Mouse (Mus musculus): Measurements from ENCODE around the gene Nkain2. TPM values are rescaled to one million over a fixed set of nuclear protein-coding genes. Genes with fewer than 3 reads are reported as not detected.
"Not testable (repeated sequence)": the region's sequence is repeated elsewhere in the genome, so short reads cannot be mapped to it uniquely, and the experiment has no call there.

Gene Nkain2
- polyA plus RNA-seq, 1 experiment from 2014 or later, result 13.6 TPM

DNA sequence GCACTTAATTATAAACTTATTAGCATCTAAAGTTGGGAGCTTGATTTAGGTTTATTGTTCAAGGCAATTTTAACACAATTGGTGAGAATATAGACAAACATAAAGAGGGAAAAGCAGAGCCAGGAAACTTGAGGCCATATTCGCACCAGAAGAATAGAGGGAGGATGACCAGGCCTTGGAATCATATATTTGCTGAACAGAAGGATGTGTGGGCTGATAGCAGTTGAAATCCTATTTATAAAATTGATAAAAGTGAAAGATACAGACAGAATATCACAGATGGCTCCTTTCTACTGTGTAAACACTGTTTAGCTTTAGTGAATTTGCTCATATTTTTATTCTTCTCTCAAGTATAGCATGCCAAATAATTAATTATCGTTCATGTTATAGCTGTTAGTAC lies 958.3 kb downstream of the Nkain2 start:
- Histone ChIP-seq H3K27me3 (ENCODE audit: control insufficient read depth, insufficient read depth, low read length) (no peaks in the 10 kb centered on the region), H3K36me3 (ENCODE audit: control insufficient read depth, insufficient read depth, low read length) (no peaks in the 10 kb centered on the region), H3K4me2 (ENCODE audit: low read length) (no peak overlapping the region), H3K27ac (replicated peaks; ENCODE audit: low read depth, low read length) (no peak overlapping the region), H3K4me1 (ENCODE audit: control insufficient read depth, insufficient read depth, low read length) (no peaks in the 10 kb centered on the region), H3K4me3 (replicated peaks; ENCODE audit: low read depth, low read length) (no peak overlapping the region), H3K9ac (replicated peaks; ENCODE audit: low read length) (no peak overlapping the region), H3K9me3 (ENCODE audit: control insufficient read depth, low read length) (no peaks in the 10 kb centered on the region)
- WGBS, result 95% methylated on average over 2 of the region's 2 CpGs
- ATAC-seq (ENCODE audit: low FRiP score, low TSS enrichment) (no peak), DNase-seq (no peak)

DNA sequence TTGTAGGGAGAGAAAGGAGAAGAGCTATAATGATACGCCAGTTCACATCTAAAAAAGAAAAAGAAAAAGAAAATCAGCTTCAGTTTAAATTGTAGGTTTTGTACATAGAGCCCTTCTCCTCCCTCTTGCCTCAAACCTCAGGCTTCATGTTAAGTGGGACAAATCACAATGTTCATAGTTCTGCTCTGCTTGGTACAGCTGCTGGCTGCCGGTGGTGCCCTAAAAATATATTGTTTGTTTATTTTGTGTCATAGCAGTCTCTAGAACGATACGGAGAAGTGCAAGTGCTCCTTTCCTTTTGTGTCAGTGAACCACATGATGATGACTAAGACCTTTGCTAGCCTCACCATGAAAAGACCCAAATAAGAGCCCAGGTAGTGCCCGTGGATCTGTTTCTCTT lies 962.6 kb downstream of the Nkain2 start:
- 87% methylated on average over 5 of the region's 5 CpGs for WGBS
- no peak for DNase-seq
- no peaks in the 10 kb centered on the region for H3K9me3 ChIP-seq (ENCODE audit: control insufficient read depth, low read length)
- no peak overlapping the region for H3K4me3 ChIP-seq (replicated peaks; ENCODE audit: low read depth, low read length)
- no peak overlapping the region for H3K27ac ChIP-seq (replicated peaks; ENCODE audit: low read depth, low read length)
- H3K4me2 ChIP-seq (ENCODE audit: low read length), result no peak overlapping the region
- H3K4me1 ChIP-seq (ENCODE audit: control insufficient read depth, insufficient read depth, low read length), result no peaks in the 10 kb centered on the region
- no peaks in the 10 kb centered on the region for H3K27me3 ChIP-seq (ENCODE audit: control insufficient read depth, insufficient read depth, low read length)
- ATAC-seq (ENCODE audit: low FRiP score, low TSS enrichment), result no peak
- no peak overlapping the region for H3K9ac ChIP-seq (replicated peaks; ENCODE audit: low read length)
- H3K36me3 ChIP-seq (ENCODE audit: control insufficient read depth, insufficient read depth, low read length), result no peaks in the 10 kb centered on the region

DNA sequence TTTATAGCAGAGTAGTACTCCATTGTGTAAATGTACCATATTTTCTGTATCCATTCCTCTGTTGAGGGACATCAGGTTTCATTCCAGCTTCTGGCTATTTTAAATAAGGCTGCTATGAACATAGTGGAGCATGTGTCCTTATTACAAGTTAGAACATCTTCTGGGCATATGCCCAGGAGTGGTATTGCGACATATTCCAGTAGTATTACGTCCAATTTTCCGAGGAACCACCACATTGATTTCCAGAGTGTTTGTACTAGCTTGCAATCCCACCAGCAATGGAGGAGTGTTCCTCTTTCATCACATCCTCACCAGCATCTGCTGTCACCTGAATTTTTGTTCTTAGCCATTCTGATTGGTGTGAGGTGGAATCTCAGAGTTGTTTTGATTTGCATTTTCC lies 969.4 kb downstream of the Nkain2 start:
- not testable (repeated sequence) for ATAC-seq (ENCODE audit: low FRiP score, low TSS enrichment); H3K9ac ChIP-seq (replicated peaks; ENCODE audit: low read length); H3K27me3 ChIP-seq (ENCODE audit: control insufficient read depth, insufficient read depth, low read length); H3K4me3 ChIP-seq (replicated peaks; ENCODE audit: low read depth, low read length); DNase-seq; H3K4me2 ChIP-seq (ENCODE audit: low read length); H3K4me1 ChIP-seq (ENCODE audit: control insufficient read depth, insufficient read depth, low read length); H3K9me3 ChIP-seq (ENCODE audit: control insufficient read depth, low read length); H3K36me3 ChIP-seq (ENCODE audit: control insufficient read depth, insufficient read depth, low read length); H3K27ac ChIP-seq (replicated peaks; ENCODE audit: low read depth, low read length)
- 90% methylated on average over 3 of the region's 3 CpGs for WGBS

GRCm38 (mm10) chr10:31907488-31907887 lies 982.8 kb downstream of the Nkain2 start:
- H3K4me1 ChIP-seq (ENCODE audit: control insufficient read depth, insufficient read depth, low read length), result no peaks in the 10 kb centered on the region
- H3K9me3 ChIP-seq (ENCODE audit: control insufficient read depth, low read length), result no peaks in the 10 kb centered on the region
- DNase-seq, result peak; percentile 24
- H3K27me3 ChIP-seq (ENCODE audit: control insufficient read depth, insufficient read depth, low read length), result no peaks in the 10 kb centered on the region
- peak; percentile 64; the same call in 1 of the 2 replicates for ATAC-seq (ENCODE audit: low FRiP score, low TSS enrichment)
- 0 out of 2 replicates have a peak overlapping the region, but pooled peaks have one; percentile 10 for H3K27ac ChIP-seq (replicated peaks; ENCODE audit: low read depth, low read length)
- no peaks in the 10 kb centered on the region for H3K36me3 ChIP-seq (ENCODE audit: control insufficient read depth, insufficient read depth, low read length)
- WGBS, result 21% methylated on average over 3 of the region's 3 CpGs
- H3K4me3 ChIP-seq (replicated peaks; ENCODE audit: low read depth, low read length), result no peak overlapping the region
- no peak overlapping the region for H3K9ac ChIP-seq (replicated peaks; ENCODE audit: low read length)
- no peak overlapping the region for H3K4me2 ChIP-seq (ENCODE audit: low read length)

- Histone ChIP-seq H3K36me3 (ENCODE audit: control insufficient read depth, insufficient read depth, low read length) (no peaks in the 10 kb centered on the region), H3K27me3 (ENCODE audit: control insufficient read depth, insufficient read depth, low read length) (no peaks in the 10 kb centered on the region), H3K27ac (replicated peaks; ENCODE audit: low read depth, low read length) (no peak overlapping the region), H3K9me3 (ENCODE audit: control insufficient read depth, low read length) (no peaks in the 10 kb centered on the region), H3K9ac (replicated peaks; ENCODE audit: low read length) (no peak overlapping the region), H3K4me3 (replicated peaks; ENCODE audit: low read depth, low read length) (no peak overlapping the region), H3K4me2 (ENCODE audit: low read length) (no peak overlapping the region), H3K4me1 (ENCODE audit: control insufficient read depth, insufficient read depth, low read length) (no peaks in the 10 kb centered on the region)
- DNase-seq, result no peak
- ATAC-seq (ENCODE audit: low FRiP score, low TSS enrichment), result no peak
- WGBS, result 86% methylated on average over 2 of the region's 2 CpGs
Observed at GRCm38 (mm10) chr10:31899501-31899900, 990.8 kb downstream of the Nkain2 start.

- no peaks in the 10 kb centered on the region for H3K4me1 ChIP-seq (ENCODE audit: control insufficient read depth, insufficient read depth, low read length)
- H3K27me3 ChIP-seq (ENCODE audit: control insufficient read depth, insufficient read depth, low read length), result no peaks in the 10 kb centered on the region
- no peak overlapping the region for H3K4me2 ChIP-seq (ENCODE audit: low read length)
- H3K36me3 ChIP-seq (ENCODE audit: control insufficient read depth, insufficient read depth, low read length), result no peaks in the 10 kb centered on the region
- no peak overlapping the region for H3K4me3 ChIP-seq (replicated peaks; ENCODE audit: low read depth, low read length)
- H3K27ac ChIP-seq (replicated peaks; ENCODE audit: low read depth, low read length), result no peak overlapping the region
- H3K9ac ChIP-seq (replicated peaks; ENCODE audit: low read length), result no peak overlapping the region
- H3K9me3 ChIP-seq (ENCODE audit: control insufficient read depth, low read length), result no peaks in the 10 kb centered on the region
- DNase-seq (peak; percentile 7), ATAC-seq (ENCODE audit: low FRiP score, low TSS enrichment) (peak; percentile 66; the same call in 1 of the 2 replicates)
- WGBS, result 60% methylated on average over 4 of the region's 4 CpGs
Observed at GRCm38 (mm10) chr10:31873323-31873895, 1016.9 kb downstream of the Nkain2 start.

GRCm38 (mm10) chr10:31868275-31868674 lies 1022.0 kb downstream of the Nkain2 start:
- Histone ChIP-seq H3K4me3 (replicated peaks; ENCODE audit: low read depth, low read length) (no peak overlapping the region), H3K9ac (replicated peaks; ENCODE audit: low read length) (no peak overlapping the region), H3K4me1 (ENCODE audit: control insufficient read depth, insufficient read depth, low read length) (no peaks in the 10 kb centered on the region), H3K4me2 (ENCODE audit: low read length) (no peak overlapping the region), H3K9me3 (ENCODE audit: control insufficient read depth, low read length) (no peaks in the 10 kb centered on the region), H3K27me3 (ENCODE audit: control insufficient read depth, insufficient read depth, low read length) (no peaks in the 10 kb centered on the region), H3K27ac (replicated peaks; ENCODE audit: low read depth, low read length) (no peak overlapping the region), H3K36me3 (ENCODE audit: control insufficient read depth, insufficient read depth, low read length) (no peaks in the 10 kb centered on the region)
- 94% methylated on average over 1 of the region's 1 CpGs for WGBS
- ATAC-seq (ENCODE audit: low FRiP score, low TSS enrichment), result no peak
- DNase-seq, result no peak

DNA sequence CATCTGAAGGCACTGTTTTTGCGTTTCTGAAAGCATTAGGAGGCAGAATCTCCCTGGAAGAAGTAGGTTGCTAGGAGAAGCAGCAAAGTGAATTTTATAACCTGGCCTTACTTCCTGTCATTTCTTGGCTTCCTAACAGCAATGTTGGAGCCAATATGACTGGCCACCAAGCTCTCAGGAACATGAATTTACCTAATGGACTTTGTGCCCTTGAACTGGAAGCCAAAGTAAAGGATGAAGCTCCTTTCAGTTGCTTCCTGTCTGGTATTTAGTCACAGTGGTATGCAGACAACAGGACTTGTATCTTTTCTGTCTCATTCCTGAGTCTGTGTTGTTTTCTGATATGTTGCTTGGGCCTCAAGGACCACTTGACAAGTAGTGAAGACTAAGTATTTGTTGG lies 1063.2 kb downstream of the Nkain2 start:
- ATAC-seq (ENCODE audit: low FRiP score, low TSS enrichment), result no peak
- no peaks in the 10 kb centered on the region for H3K9me3 ChIP-seq (ENCODE audit: control insufficient read depth, low read length)
- no peak overlapping the region for H3K27ac ChIP-seq (replicated peaks; ENCODE audit: low read depth, low read length)

DNA sequence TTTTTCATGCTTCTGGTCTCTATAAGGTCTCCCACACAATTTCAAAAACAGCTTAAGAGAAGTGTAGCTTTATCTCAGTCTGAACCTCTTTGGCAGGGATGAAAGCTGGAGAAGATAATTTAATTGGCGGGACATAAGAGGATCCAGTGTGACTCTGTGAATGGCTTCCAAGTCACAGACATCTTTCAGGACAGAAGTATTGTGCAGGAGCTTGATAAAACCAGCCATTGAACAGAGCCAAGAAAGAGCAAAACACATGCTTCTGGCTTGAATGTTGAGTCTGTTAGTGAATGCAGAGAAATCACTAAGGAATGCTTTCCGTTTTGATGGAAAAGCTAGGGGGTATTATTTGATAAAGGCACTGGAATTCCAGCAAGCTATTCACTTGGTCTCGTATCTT lies 1077.7 kb downstream of the Nkain2 start:
- Histone ChIP-seq H3K27me3 (ENCODE audit: control insufficient read depth, insufficient read depth, low read length) (no peaks in the 10 kb centered on the region), H3K9ac (replicated peaks; ENCODE audit: low read length) (no peak overlapping the region), H3K4me1 (ENCODE audit: control insufficient read depth, insufficient read depth, low read length) (no peaks in the 10 kb centered on the region), H3K4me3 (replicated peaks; ENCODE audit: low read depth, low read length) (no peak overlapping the region), H3K27ac (replicated peaks; ENCODE audit: low read depth, low read length) (no peak overlapping the region), H3K4me2 (ENCODE audit: low read length) (no peak overlapping the region), H3K9me3 (ENCODE audit: control insufficient read depth, low read length) (no peaks in the 10 kb centered on the region), H3K36me3 (ENCODE audit: control insufficient read depth, insufficient read depth, low read length) (no peaks in the 10 kb centered on the region)
- 0 out of 2 replicates have a peak, but pooled peaks have one; percentile 34 for ATAC-seq (ENCODE audit: low FRiP score, low TSS enrichment)
- peak; percentile 20 for DNase-seq
- 46% methylated on average over 3 of the region's 3 CpGs for WGBS

More for the DNA sequence above, 1063.2 kb downstream of the Nkain2 start:
- H3K36me3 ChIP-seq (ENCODE audit: control insufficient read depth, insufficient read depth, low read length), result no peaks in the 10 kb centered on the region
- 85% methylated on average over 1 of the region's 1 CpGs for WGBS
- H3K27me3 ChIP-seq (ENCODE audit: control insufficient read depth, insufficient read depth, low read length), result no peaks in the 10 kb centered on the region
- no peaks in the 10 kb centered on the region for H3K4me1 ChIP-seq (ENCODE audit: control insufficient read depth, insufficient read depth, low read length)
- no peak overlapping the region for H3K4me3 ChIP-seq (replicated peaks; ENCODE audit: low read depth, low read length)
- no peak overlapping the region for H3K4me2 ChIP-seq (ENCODE audit: low read length)
- H3K9ac ChIP-seq (replicated peaks; ENCODE audit: low read length), result no peak overlapping the region
- no peak for DNase-seq
